Mouse (Mus musculus) hindbrain, postnatal 0 days (tissue): Measurements from ENCODE around the gene Slc44a3. TPM values are rescaled to one million over a fixed set of nuclear protein-coding genes. Genes with fewer than 3 reads are reported as not detected.
"Not testable (repeated sequence)": the region's sequence is repeated elsewhere in the genome, so short reads cannot be mapped to it uniquely, and the experiment has no call there.

Experiments
- ATAC-seq: fragments of 200-750 bp; cut with Nextera tagmentation; 2 replicates; pipeline ENCODE4 v1.8.0; 2017; ENCODE audit warnings: mild to moderate bottlenecking, moderate TSS enrichment, moderate library complexity
- DNase-seq: peaks from one replicate; pipeline ENCODE4 v3.0.0-alpha.2; 2015; ENCODE audit warnings: low spot score
- H3K27ac ChIP-seq: fragments of 300-500 bp; sonication (generic); 2 replicates; pipeline ENCODE4 v1.5.1; 2014; ENCODE audit warnings: mild to moderate bottlenecking
- H3K27me3 ChIP-seq: fragments of 300-500 bp; sonication (generic); 2 replicates; pipeline ENCODE4 v1.6.1; 2014; ENCODE audit warnings: low read length, mixed read lengths; ENCODE audit not compliant: insufficient read depth
- H3K36me3 ChIP-seq: fragments of 300-500 bp; sonication (generic); 2 replicates; pipeline ENCODE4 v1.6.1; 2014; ENCODE audit warnings: low read length, mixed read lengths; ENCODE audit not compliant: insufficient read depth
- H3K4me1 ChIP-seq: fragments of 300-500 bp; sonication (generic); 2 replicates; pipeline ENCODE4 v1.6.1; 2014; ENCODE audit warnings: antibody characterized with exemption, low read length, mixed read lengths; ENCODE audit not compliant: insufficient read depth
- H3K4me2 ChIP-seq: fragments of 300-500 bp; sonication (generic); 2 replicates; pipeline ENCODE4 v1.6.1; 2014; ENCODE audit warnings: low read depth, mild to moderate bottlenecking, low read length, moderate library complexity, mixed read lengths
- H3K4me3 ChIP-seq: fragments of 300-500 bp; sonication (generic); 2 replicates; pipeline ENCODE4 v1.5.1; 2014; ENCODE audit warnings: low read length
- H3K9ac ChIP-seq: fragments of 300-500 bp; sonication (generic); replicated peaks from 2 replicates; pipeline ENCODE4 v1.6.1; 2014; ENCODE audit warnings: mild to moderate bottlenecking, low read length, moderate library complexity, mixed read lengths
- H3K9me3 ChIP-seq: fragments of 300-500 bp; sonication (generic); 2 replicates; pipeline ENCODE4 v1.6.1; 2016; ENCODE audit warnings: low read length, mixed read lengths
- CTCF ChIP-seq: IDR thresholded peaks from 2 replicates; pipeline ENCODE4 v1.5.1; 2016; ENCODE audit warnings: antibody characterized with exemption, control low read depth, low read depth
- WGBS: fragments of 180-500 bp; shearing (Covaris S2); extraction: QIAGEN DNeasy Blood & Tissue Kit; methylation state at CpG from one replicate; pipeline ENCODE4 v1.1.7; 2014; 5-methylcytosine and 5-hydroxymethylcytosine counted together
- polyA plus RNA-seq: library from polyadenylated mRNA; unstranded; fragments of >200 nt; fragmentation: Nextera tagmentation; extraction: Ambion mirVana; gene quantifications from 2 replicates; pipeline ENCODE4 v1.2.1, GENCODE M21; 2015
- total RNA-seq: library from RNA; depleted of rRNA; stranded (reverse); fragments of >200 nt; gene quantifications from 2 replicates; pipeline ENCODE4 v1.2.3, GENCODE M21; 2014

Slc44a3 gene
- total and polyA plus RNA-seq, 2 experiments from 2014 or later, result 0.51 to 0.68 TPM

DNA sequence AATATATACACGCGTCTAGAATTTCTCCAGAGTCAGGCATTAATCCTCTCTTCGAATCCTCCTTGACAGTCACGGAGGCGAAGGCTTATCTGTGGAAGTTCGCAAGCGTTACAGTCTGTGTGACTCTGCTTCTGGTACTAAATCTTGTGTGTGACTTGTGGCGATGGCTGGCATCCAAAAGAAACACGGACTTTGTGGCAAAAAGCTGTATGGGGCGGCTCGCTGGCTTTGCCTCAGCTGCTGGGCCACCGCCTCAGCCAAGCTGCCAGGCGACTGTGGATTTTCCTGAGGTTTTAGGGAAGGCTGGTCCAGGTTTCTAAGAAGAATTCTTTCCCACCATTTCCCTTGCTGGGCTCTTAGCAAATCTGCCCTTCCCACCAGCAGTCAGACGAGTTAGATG, 21.1 kb upstream of the Slc44a3 start:
- H3K9ac ChIP-seq, result no peak overlapping the region
- no peak for TF ChIP-seq CTCF
- no peaks in the 10 kb centered on the region for H3K4me1 ChIP-seq
- no peaks in the 10 kb centered on the region for H3K36me3 ChIP-seq
- no peak overlapping the region for H3K4me3 ChIP-seq
- ATAC-seq, result no peak
- H3K27ac ChIP-seq, result no peak overlapping the region
- WGBS, result 57% methylated on average over 14 of the region's 14 CpGs
- no peaks in the 10 kb centered on the region for H3K27me3 ChIP-seq
- no peaks in the 10 kb centered on the region for H3K9me3 ChIP-seq
- H3K4me2 ChIP-seq, result no peak overlapping the region
- peak; percentile 15 for DNase-seq

DNA sequence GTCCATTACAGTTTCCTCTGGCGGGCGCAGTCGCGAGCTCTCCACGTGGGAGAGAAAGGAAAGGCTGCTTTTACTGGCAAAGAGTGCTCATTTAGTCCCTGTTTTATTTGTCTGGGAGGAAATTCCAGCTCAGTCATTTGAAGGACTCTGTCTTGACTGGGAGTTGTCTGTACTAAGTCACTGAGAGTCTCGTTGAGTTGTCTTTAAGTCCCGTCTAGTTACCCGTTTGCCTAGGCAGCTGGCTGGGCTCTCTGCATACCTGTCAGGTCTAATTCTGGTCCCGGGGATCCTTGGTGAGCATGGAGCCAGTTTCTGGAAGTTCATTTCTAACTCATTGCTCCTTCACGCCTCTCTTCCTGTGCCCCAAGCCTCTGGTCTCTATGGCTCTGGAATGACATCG, 20.5 kb upstream of the Slc44a3 start:
- no peak overlapping the region for H3K4me3 ChIP-seq
- TF ChIP-seq CTCF, result no peak
- H3K4me1 ChIP-seq, result no peaks in the 10 kb centered on the region
- H3K4me2 ChIP-seq, result no peak overlapping the region
- DNase-seq (no peak), ATAC-seq (no peak)
- no peak overlapping the region for H3K27ac ChIP-seq
- no peaks in the 10 kb centered on the region for H3K36me3 ChIP-seq
- WGBS, result 87% methylated on average over 11 of the region's 11 CpGs
- H3K27me3 ChIP-seq, result no peaks in the 10 kb centered on the region
- H3K9ac ChIP-seq, result no peak overlapping the region
- no peaks in the 10 kb centered on the region for H3K9me3 ChIP-seq

DNA sequence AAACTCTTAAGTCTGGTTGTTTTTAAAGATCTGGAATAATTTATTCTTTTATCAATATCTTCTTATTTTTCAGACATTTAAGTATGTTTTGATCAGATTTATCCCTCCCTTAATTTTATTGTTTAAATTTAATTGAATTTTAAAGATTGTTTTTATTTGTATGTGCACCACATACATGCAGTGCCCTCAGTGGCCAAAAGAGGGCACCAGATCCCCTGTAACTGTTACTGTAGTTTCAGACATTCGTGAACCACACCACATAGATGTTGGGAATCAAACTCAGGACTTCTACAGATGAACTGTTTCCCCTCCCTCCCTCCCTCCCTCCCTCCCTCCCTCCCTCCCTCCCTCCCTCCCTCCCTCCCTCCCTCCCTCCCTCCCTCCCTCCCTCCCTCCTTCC, 18.2 kb upstream of the Slc44a3 start:
- Histone ChIP-seq H3K4me1 (no peaks in the 10 kb centered on the region), H3K4me2 (no peak overlapping the region), H3K27me3 (no peaks in the 10 kb centered on the region), H3K36me3 (no peaks in the 10 kb centered on the region), H3K9me3 (no peaks in the 10 kb centered on the region), H3K4me3 (no peak overlapping the region), H3K9ac (no peak overlapping the region), H3K27ac (no peak overlapping the region)
- ATAC-seq (no peak), DNase-seq (peak; percentile 78)
- TF ChIP-seq CTCF, result peak; percentile 81
- WGBS, result 0% methylated on average over 1 of the region's 1 CpGs

DNA sequence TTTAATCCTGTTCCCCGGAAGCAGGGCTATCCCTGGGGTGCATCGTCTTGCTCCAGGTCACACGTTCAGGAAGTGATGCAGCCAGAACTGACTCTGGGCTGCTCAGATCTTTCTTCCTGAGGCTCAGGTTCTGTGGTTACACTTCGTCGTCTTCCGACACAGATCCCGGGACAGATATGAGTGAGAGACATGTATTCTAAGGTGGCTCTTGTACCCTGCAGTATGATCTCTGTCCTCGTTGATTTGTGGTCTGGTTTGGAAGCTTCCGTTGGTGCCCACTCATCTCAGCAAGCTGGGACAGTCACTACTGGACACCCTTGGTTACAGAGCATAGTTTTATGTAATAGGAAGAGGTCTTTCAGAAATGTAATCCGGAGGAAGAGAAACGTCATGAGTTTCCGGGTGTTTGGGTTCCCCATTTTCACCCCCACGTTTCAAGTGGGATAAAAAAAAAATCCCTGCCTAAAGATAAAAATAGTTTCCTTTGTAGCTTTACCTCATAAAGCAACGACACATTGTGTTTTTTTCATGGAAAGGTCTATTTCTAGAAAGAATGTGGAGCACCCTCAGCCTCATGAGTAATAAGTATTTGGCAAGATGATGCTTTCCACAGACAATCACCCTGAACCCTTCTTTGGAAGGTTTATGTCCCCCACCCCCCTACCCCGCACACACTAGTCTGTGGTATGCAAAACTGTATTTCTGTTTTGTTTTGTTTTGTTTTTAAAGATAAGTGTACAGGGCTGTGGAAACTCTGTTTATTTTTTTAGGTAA, 15.8 kb upstream of the Slc44a3 start:
- H3K4me3 ChIP-seq, result no peak overlapping the region
- H3K4me2 ChIP-seq, result no peak overlapping the region
- no peaks in the 10 kb centered on the region for H3K36me3 ChIP-seq
- no peaks in the 10 kb centered on the region for H3K9me3 ChIP-seq
- TF ChIP-seq CTCF, result no peak
- no peak for ATAC-seq
- WGBS, result 70% methylated on average over 15 of the region's 15 CpGs
- H3K4me1 ChIP-seq, result no peaks in the 10 kb centered on the region
- no peak overlapping the region for H3K27ac ChIP-seq
- H3K9ac ChIP-seq, result no peak overlapping the region
- DNase-seq, result no peak
- no peaks in the 10 kb centered on the region for H3K27me3 ChIP-seq

DNA sequence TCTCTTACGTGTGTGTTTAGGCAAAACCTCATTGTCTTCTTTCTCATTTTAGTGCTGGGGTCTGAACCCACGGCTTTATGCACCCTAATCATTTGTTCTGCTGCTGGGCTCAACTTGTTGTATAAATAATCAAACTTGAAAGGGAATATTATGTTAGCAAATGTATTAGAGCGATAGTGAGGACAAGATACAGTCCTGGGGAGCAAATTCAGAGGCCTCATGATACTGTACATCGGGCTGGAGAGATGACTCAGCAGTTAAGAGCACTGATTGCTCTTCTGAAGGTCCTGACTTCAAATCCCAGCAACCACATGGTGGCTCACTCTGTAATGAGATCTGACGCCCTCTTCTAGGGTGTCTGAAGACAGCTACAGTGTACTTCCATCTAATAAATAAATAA, 8.4 kb upstream of the Slc44a3 start:
- 65% methylated on average over 5 of the region's 5 CpGs for WGBS
- no peak overlapping the region for H3K9ac ChIP-seq
- ATAC-seq (no peak), DNase-seq (no peak)
- no peak overlapping the region for H3K4me2 ChIP-seq
- TF ChIP-seq CTCF, result no peak
- no peaks in the 10 kb centered on the region for H3K36me3 ChIP-seq
- no peaks in the 10 kb centered on the region for H3K4me1 ChIP-seq
- no peak overlapping the region for H3K4me3 ChIP-seq
- no peaks in the 10 kb centered on the region for H3K27me3 ChIP-seq
- no peak overlapping the region for H3K27ac ChIP-seq
- no peaks in the 10 kb centered on the region for H3K9me3 ChIP-seq

DNA sequence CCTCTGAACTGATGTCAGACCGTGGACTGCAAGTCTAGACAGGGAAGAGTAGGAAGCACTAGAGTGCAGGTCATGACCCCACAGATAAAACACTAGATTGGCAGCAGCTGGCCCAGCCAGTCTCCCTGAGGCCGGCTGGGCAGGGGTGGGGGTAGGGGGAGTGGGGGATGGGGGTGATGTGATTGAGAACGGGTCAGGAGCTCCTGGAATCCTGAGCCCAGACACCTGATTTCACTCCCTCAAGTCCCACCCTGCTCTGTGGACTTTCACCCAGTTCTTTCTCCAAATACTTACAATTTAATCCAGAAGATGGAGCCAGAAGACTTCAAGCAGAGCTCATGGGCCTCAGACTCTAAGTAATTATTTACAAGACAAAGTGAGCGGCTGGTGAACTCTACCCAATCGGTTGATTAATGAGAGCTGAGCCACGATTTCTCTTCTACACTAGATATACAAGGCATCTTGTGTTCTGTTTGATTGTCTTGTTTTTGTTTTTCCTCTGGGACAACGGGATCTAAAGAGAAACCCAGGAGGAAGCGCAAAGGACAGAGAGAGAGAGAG, 7.7 kb upstream of the Slc44a3 start:
- peak; percentile 78 for DNase-seq
- Histone ChIP-seq H3K4me1 (no peaks in the 10 kb centered on the region), H3K36me3 (no peaks in the 10 kb centered on the region), H3K27me3 (no peaks in the 10 kb centered on the region), H3K9ac (no peak overlapping the region), H3K4me3 (no peak overlapping the region), H3K4me2 (peak overlapping the region; percentile 18; the same call in 1 of the 2 replicates), H3K27ac (no peak overlapping the region), H3K9me3 (no peaks in the 10 kb centered on the region)
- TF ChIP-seq CTCF, result peak; percentile 61
- 9% methylated on average over 8 of the region's 8 CpGs for WGBS
- peak; percentile 67; the same call in 1 of the 2 replicates for ATAC-seq

DNA sequence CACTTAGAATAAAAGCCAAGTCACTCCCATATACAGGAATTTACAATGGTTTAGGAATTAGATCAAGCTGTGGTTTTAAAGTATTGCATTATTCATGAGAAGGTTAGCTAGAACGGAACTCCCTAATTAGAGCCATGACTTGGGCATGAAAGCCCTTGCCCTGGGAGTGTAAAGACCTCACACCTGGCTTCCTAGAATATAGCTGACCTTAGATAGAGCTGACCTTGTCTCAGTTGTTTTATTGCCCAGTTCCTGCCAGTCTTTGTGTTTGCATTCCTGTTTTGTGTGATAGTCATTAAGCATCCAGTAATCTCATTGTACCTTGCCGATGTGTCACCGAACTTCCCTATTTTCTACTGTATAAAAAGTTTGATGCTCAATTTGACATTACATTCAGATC, 6.6 kb upstream of the Slc44a3 start:
- H3K27ac ChIP-seq, H3K4me2 ChIP-seq, ATAC-seq, H3K9me3 ChIP-seq, H3K36me3 ChIP-seq, H3K4me1 ChIP-seq, DNase-seq, H3K9ac ChIP-seq, H3K27me3 ChIP-seq, H3K4me3 ChIP-seq: not testable (repeated sequence)
- WGBS, result 73% methylated on average over 3 of the region's 3 CpGs
